Mouse (Mus musculus) kidney, adult 2 months (tissue): ENCODE measurements around the gene Rwdd3.

ENCODE experiments used
- CTCF ChIP-seq: fragments of 200-500 bp; conservative IDR thresholded peaks from 2 replicates; pipeline ENCODE4 v1.5.1; 2011; ENCODE audit warnings: low read depth, mild to moderate bottlenecking, control low read depth, low read length, moderate library complexity, mixed read lengths; ENCODE audit not compliant: insufficient read depth, insufficient read length
- POLR2A ChIP-seq: fragments of 200-500 bp; IDR thresholded peaks from one replicate; pipeline ENCODE4 v1.6.1; 2011; ENCODE audit warnings: low read depth, low read length, control low read depth

- TF ChIP-seq CTCF, result no peak
- TF ChIP-seq POLR2A, result no peak
Measured at GRCm38 (mm10) chr3:121171872-121172265, 374 bp upstream of the Rwdd3 start.
